Mouse (Mus musculus) forebrain, embryonic 13.5 days (tissue): ENCODE data around the gene Sptlc3. TPM values are rescaled to one million over a fixed set of nuclear protein-coding genes. Genes with fewer than 3 reads are reported as not detected.
A peak's percentile ranks its signal among the peaks of the same experiment; 100 is the strongest.

ENCODE experiments used
- ATAC-seq: fragments of 200-750 bp; cut with Nextera tagmentation; 2 replicates; pipeline ENCODE4 v1.8.0; 2017
- H3K27ac ChIP-seq: fragments of 300-500 bp; sonication (generic); 2 replicates; pipeline ENCODE4 v1.5.1; 2015; ENCODE audit warnings: inconsistent platforms, mild to moderate bottlenecking, moderate library complexity
- H3K27me3 ChIP-seq: fragments of 300-500 bp; sonication (generic); 2 replicates; pipeline ENCODE4 v1.6.1; 2015; ENCODE audit warnings: mild to moderate bottlenecking, inconsistent platforms
- H3K36me3 ChIP-seq: fragments of 300-500 bp; sonication (generic); 2 replicates; pipeline ENCODE4 v1.6.1; 2015; ENCODE audit warnings: mild to moderate bottlenecking, inconsistent platforms; ENCODE audit not compliant: poor library complexity, severe bottlenecking
- H3K4me1 ChIP-seq: fragments of 300-500 bp; sonication (generic); 2 replicates; pipeline ENCODE4 v1.6.1; 2015; ENCODE audit warnings: inconsistent platforms
- H3K4me2 ChIP-seq: fragments of 300-500 bp; sonication (generic); 2 replicates; pipeline ENCODE4 v1.6.1; 2015; ENCODE audit warnings: inconsistent platforms, mild to moderate bottlenecking, moderate library complexity
- H3K4me3 ChIP-seq: fragments of 300-500 bp; sonication (generic); 2 replicates; pipeline ENCODE4 v1.5.1; 2015; ENCODE audit warnings: mild to moderate bottlenecking, inconsistent platforms
- H3K9ac ChIP-seq: fragments of 300-500 bp; sonication (generic); 2 replicates; pipeline ENCODE4 v1.6.1; 2015; ENCODE audit warnings: mild to moderate bottlenecking, inconsistent platforms
- H3K9me3 ChIP-seq: fragments of 300-500 bp; sonication (generic); replicated peaks from 2 replicates; pipeline ENCODE4 v1.6.1; 2016; ENCODE audit warnings: inconsistent platforms
- WGBS: fragments of 180-500 bp; shearing (Covaris S2); methylation state at CpG from one replicate; pipeline ENCODE4 v1.1.7; 2015; 5-methylcytosine and 5-hydroxymethylcytosine counted together
- polyA plus RNA-seq: library from polyadenylated mRNA; unstranded; fragments of >200 nt; fragmentation: Nextera tagmentation; extraction: Ambion mirVana; gene quantifications from 2 replicates; pipeline ENCODE4 v1.2.1, GENCODE M21; 2015

Gene Sptlc3
- polyA plus RNA-seq, 1 experiment from 2014 or later = not detected

- Histone ChIP-seq H3K36me3 (no peaks in the 10 kb centered on the region), H3K9me3 (no peaks in the 10 kb centered on the region), H3K4me2 (no peak overlapping the region), H3K9ac (no peak overlapping the region), H3K27me3 (peaks cover 31% of the 10 kb centered on the region), H3K27ac (no peak overlapping the region), H3K4me1 (no peaks in the 10 kb centered on the region), H3K4me3 (no peak overlapping the region)
- 82% methylated on average over 3 of the region's 3 CpGs for whole genome bisulfite sequencing
- 0 out of 2 replicates have a peak, but pooled peaks have one; percentile 43 for ATAC-seq
Measured at GRCm38 (mm10) chr2:139649518-139649917, 155.8 kb downstream of the Sptlc3 start.

DNA sequence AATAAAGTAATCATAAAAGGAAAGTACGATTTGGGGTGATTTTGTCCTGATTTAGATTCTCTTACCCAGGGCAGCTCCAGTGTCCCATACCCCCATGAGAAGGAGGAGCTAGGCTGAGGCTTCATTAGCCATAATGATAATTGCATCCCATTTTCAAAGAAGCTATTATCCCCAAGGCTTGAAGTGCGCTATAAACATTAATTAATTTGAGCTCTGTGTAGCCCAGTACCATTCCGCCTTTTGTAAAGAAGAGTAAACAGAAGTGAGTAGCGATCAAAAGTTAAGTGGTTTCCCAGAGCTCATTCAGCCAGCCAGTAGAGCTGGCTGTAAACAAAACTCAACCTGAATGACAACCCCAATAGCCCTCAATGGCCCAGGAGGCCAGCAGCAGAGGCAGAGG, 163.0 kb downstream of the Sptlc3 start:
- Histone ChIP-seq H3K4me2 (no peak overlapping the region), H3K27ac (no peak overlapping the region), H3K27me3 (peaks cover 82% of the 10 kb centered on the region), H3K36me3 (no peaks in the 10 kb centered on the region), H3K4me3 (no peak overlapping the region), H3K9me3 (no peaks in the 10 kb centered on the region), H3K4me1 (no peaks in the 10 kb centered on the region), H3K9ac (no peak overlapping the region)
- peak; percentile 71 for ATAC-seq
- WGBS = 26% methylated on average over 4 of the region's 4 CpGs

DNA sequence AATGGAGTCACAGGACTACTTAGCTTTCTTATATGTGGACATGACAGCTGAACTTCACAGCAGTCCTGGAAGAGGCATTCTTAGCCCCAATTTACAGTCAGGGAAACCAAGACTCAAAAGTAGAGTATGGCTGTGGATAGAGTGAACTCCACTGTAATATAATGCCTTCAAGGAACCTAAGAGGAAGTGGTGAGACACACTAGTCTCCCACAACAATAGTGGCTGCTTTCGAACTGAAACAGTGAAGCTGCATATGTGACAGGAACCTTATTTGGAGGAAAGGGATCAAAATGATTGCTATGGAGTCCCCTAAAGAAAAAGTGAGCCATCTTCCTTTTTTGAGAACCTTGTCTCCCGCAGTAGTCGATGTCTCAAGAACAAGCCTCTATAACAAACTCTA, 178.1 kb downstream of the Sptlc3 start:
- no peak overlapping the region for H3K4me3 ChIP-seq
- H3K9me3 ChIP-seq = no peaks in the 10 kb centered on the region
- peaks cover 41% of the 10 kb centered on the region for H3K27me3 ChIP-seq
- peaks cover 7% of the 10 kb centered on the region for H3K4me1 ChIP-seq
- H3K36me3 ChIP-seq = no peaks in the 10 kb centered on the region
- no peak overlapping the region for H3K9ac ChIP-seq
- no peak for ATAC-seq
- no peak overlapping the region for H3K27ac ChIP-seq
- 87% methylated on average over 3 of the region's 3 CpGs for WGBS
- H3K4me2 ChIP-seq = no peak overlapping the region

- H3K4me2 ChIP-seq = no peak overlapping the region
- H3K9me3 ChIP-seq = no peaks in the 10 kb centered on the region
- H3K27me3 ChIP-seq = peaks cover 47% of the 10 kb centered on the region
- WGBS = 68% methylated on average over 2 of the region's 2 CpGs
- H3K36me3 ChIP-seq = no peaks in the 10 kb centered on the region
- ATAC-seq = no peak
- H3K9ac ChIP-seq = no peak overlapping the region
- H3K4me3 ChIP-seq = no peak overlapping the region
- H3K4me1 ChIP-seq = peaks cover 12% of the 10 kb centered on the region
- no peak overlapping the region for H3K27ac ChIP-seq
Measured at GRCm38 (mm10) chr2:139672371-139672770, 178.7 kb downstream of the Sptlc3 start.

GRCm38 (mm10) chr2:139677065-139677762, 183.5 kb downstream of the Sptlc3 start:
- peak; percentile 39 for ATAC-seq
- Histone ChIP-seq H3K36me3 (no peaks in the 10 kb centered on the region), H3K4me1 (peaks cover 22% of the 10 kb centered on the region), H3K9me3 (no peaks in the 10 kb centered on the region), H3K4me3 (peak overlapping the region; percentile 87), H3K27ac (no peak overlapping the region), H3K4me2 (peak overlapping the region; percentile 100), H3K9ac (peak overlapping the region; percentile 80), H3K27me3 (peaks cover 59% of the 10 kb centered on the region)
- under 1% methylated on average over 52 of the region's 52 CpGs for WGBS

DNA sequence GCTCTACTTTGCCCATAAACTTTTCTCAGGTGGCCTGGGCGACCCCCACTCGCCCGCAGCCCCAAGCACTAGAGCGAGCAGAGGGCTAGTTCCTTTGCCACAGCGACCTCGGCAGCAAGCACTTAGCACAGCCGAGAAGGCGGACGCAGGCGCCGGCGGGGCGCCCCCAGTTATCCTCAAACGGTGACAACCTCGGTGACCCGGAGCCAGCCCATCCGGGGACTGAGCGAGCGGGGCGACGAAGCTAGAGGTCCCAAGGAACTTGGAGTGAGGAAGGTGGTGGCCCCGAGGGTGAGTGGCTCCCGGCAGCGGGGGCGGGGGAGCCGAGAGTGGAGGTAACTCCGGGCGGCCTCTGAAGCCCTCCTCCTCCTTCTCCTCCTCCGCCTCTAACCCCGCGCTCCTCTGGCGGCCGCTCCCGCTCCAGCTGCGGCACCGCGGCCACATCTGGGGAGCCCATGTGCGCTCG, 184.1 kb downstream of the Sptlc3 start, which contains the start of gene Ism1:
Gene Ism1, plus strand, starts transcription at position 370 of the 466 bp plus-strand sequence.
- H3K36me3 ChIP-seq = no peaks in the 10 kb centered on the region

GRCm38 (mm10) chr2:139678275-139679140, 184.8 kb downstream of the Sptlc3 start:
- H3K36me3 ChIP-seq = no peaks in the 10 kb centered on the region
- peaks cover 22% of the 10 kb centered on the region for H3K4me1 ChIP-seq
- peak overlapping the region; percentile 57 for H3K27ac ChIP-seq
- peak; percentile 94 for ATAC-seq
- under 1% methylated on average over 65 of the region's 84 CpGs for WGBS
- H3K4me2 ChIP-seq = peak overlapping the region; percentile 100
- peak overlapping the region; percentile 87 for H3K4me3 ChIP-seq
- peak overlapping the region; percentile 80 for H3K9ac ChIP-seq
- no peaks in the 10 kb centered on the region for H3K9me3 ChIP-seq
- peaks cover 56% of the 10 kb centered on the region for H3K27me3 ChIP-seq

More for the DNA sequence above, 184.1 kb downstream of the Sptlc3 start, which contains the start of gene Ism1:
- H3K9ac ChIP-seq = peak within 1 kb of the TSS; percentile 80
- H3K4me2 ChIP-seq = peak within 1 kb of the TSS; percentile 100
- H3K4me1 ChIP-seq = peaks cover 22% of the 10 kb centered on the region
- H3K9me3 ChIP-seq = no peaks in the 10 kb centered on the region
- ATAC-seq = peak; percentile 69
- H3K4me3 ChIP-seq = peak within 1 kb of the TSS; percentile 87
- peaks cover 56% of the 10 kb centered on the region for H3K27me3 ChIP-seq
- under 1% methylated on average over 35 of the region's 39 CpGs for WGBS
- peak within 1 kb of the TSS; percentile 57 for H3K27ac ChIP-seq

DNA sequence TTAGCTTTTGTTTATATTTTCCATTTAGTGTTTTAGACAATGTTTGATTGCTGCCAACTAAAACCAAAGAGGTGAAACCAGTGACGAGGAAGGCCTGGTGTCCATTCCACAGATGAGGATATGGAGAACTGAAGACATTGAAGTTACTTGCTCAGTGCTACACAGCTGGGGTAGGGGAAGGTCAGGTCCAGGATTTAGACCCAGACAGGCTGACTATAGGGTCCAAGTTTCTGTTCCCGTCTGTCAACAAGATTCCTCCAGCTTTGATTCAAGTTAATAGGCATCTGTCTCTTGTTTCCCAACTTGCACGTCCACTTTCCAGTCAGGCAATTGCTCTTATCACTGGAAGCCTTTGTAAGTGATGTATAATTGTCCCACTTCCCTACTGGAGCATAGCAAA, 188.8 kb downstream of the Sptlc3 start:
- Histone ChIP-seq H3K4me1 (peaks cover 8% of the 10 kb centered on the region), H3K4me3 (no peak overlapping the region), H3K27ac (no peak overlapping the region), H3K27me3 (peaks cover 21% of the 10 kb centered on the region), H3K4me2 (no peak overlapping the region), H3K9me3 (no peaks in the 10 kb centered on the region), H3K9ac (no peak overlapping the region), H3K36me3 (no peaks in the 10 kb centered on the region)
- ATAC-seq = no peak
- 72% methylated on average over 3 of the region's 3 CpGs for WGBS

Other genes with a start within 250 kb of the Sptlc3 start
- 0.11 and 0.13 TPM in 2 replicates for gene Ism1, start 184.3 kb downstream of the Sptlc3 start, polyA plus RNA-seq